Mouse (Mus musculus) myocyte (in vitro differentiated cells): ENCODE measurements around the gene Prpf4.

Source experiments
- E2F4 ChIP-seq: IDR thresholded peaks from one replicate; pipeline ENCODE4 v1.6.1; 2011; ENCODE audit warnings: mild to moderate bottlenecking, control low read depth, moderate library complexity; ENCODE audit not compliant: insufficient read depth
- MAX ChIP-seq: IDR thresholded peaks from one replicate; pipeline ENCODE4 v1.6.1; 2011; ENCODE audit warnings: low read depth, mild to moderate bottlenecking, control low read depth
- MYOD1 ChIP-seq, 3 experiments: IDR thresholded peaks; one replicate each; pipeline ENCODE4 v1.6.1; 2011; ENCODE audit warnings: control low read depth in 2 of 3, low read depth in 2 of 3, mild to moderate bottlenecking in 2 of 3, moderate library complexity in 1 of 3; ENCODE audit not compliant: insufficient read length in 2 of 3, control insufficient read depth in 1 of 3
- POLR2A ChIP-seq: IDR thresholded peaks from one replicate; pipeline ENCODE4 v1.6.1; 2011; ENCODE audit warnings: low read depth, mild to moderate bottlenecking, control low read depth, moderate library complexity; ENCODE audit not compliant: insufficient read length
- POLR2AphosphoS2 ChIP-seq: IDR thresholded peaks from one replicate; pipeline ENCODE4 v1.6.1; 2011; ENCODE audit warnings: low read depth, control low read depth; ENCODE audit not compliant: insufficient read length
- SRF ChIP-seq: IDR thresholded peaks from one replicate; pipeline ENCODE4 v1.6.1; 2011; ENCODE audit warnings: low read depth; ENCODE audit not compliant: control insufficient read depth, insufficient read length
- TCF12 ChIP-seq: IDR thresholded peaks from one replicate; pipeline ENCODE4 v1.6.1; 2011; ENCODE audit warnings: mild to moderate bottlenecking, control low read depth; ENCODE audit not compliant: poor library complexity, insufficient read depth, severe bottlenecking
- TCF3 ChIP-seq: IDR thresholded peaks from one replicate; pipeline ENCODE4 v1.6.1; 2011; ENCODE audit warnings: low read depth, control low read depth; ENCODE audit not compliant: insufficient read length

DNA sequence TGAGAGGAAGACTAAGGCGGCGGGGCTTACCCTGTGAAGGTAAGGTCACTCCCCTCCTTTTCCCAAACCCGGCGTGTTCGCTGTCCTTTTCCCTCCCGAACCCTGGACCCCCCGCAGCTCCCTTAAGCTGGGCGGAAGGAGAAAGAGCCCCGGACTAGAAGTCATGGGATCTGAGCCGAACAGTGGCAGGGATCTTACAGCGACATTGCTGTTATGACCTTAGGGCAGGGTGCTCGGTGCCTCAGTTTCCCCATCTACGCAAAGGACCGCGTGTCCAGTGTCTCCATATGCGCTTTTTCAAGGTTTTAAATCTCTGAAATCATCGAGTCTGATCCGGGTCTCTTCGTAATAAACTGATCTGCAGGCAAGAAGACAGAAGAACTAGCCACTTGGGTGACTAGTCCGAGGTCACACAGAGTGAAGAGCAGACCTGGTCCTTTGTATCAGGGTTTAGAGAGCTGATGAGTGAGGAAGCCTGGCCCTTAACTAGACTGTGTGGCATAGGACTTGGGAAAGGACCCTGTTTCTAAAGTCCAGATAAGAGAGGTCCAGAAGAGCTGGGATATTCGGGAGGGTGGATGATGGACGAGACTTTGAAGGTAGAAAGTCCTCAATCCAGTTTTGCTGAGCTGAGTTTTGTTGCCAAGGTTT, 47.7 kb upstream of the Prpf4 start:
- TF ChIP-seq MAX = no peak
- TF ChIP-seq E2F4 = no peak
- no peak for TF ChIP-seq POLR2A
- TF ChIP-seq MYOD1 (IDR thresholded peaks at IDR 0.05; ENCODE audit: control insufficient read depth in 1 of 3, insufficient read length in 2 of 3, low read depth in 2 of 3) = no peak
- no peak for TF ChIP-seq TCF3
- no peak for TF ChIP-seq SRF
- TF ChIP-seq TCF12 = no peak
- TF ChIP-seq POLR2AphosphoS2 = no peak
